Mouse (Mus musculus) midbrain, embryonic 16.5 days (tissue): ENCODE results near the gene Cd44. TPM values are rescaled to one million over a fixed set of nuclear protein-coding genes. Genes with fewer than 3 reads are reported as not detected.

Experiments used
- ATAC-seq: fragments of 200-750 bp; cut with Nextera tagmentation; 2 replicates; pipeline ENCODE4 v1.8.0; 2017; ENCODE audit warnings: moderate TSS enrichment
- H3K27ac ChIP-seq: fragments of 300-500 bp; sonication (generic); 2 replicates; pipeline ENCODE4 v1.5.1; 2014; ENCODE audit warnings: mild to moderate bottlenecking, low read length, mixed read lengths
- H3K27me3 ChIP-seq: fragments of 300-500 bp; sonication (generic); 2 replicates; pipeline ENCODE4 v1.6.1; 2014; ENCODE audit warnings: low read depth, low read length, mixed read lengths; ENCODE audit not compliant: control insufficient read depth, insufficient read depth
- H3K36me3 ChIP-seq: fragments of 300-500 bp; sonication (generic); 2 replicates; pipeline ENCODE4 v1.6.1; 2014; ENCODE audit warnings: mild to moderate bottlenecking, low read length, moderate library complexity, mixed read lengths; ENCODE audit not compliant: control insufficient read depth, insufficient read depth
- H3K4me1 ChIP-seq: fragments of 300-500 bp; sonication (generic); 2 replicates; pipeline ENCODE4 v1.6.1; 2014; ENCODE audit warnings: mild to moderate bottlenecking, low read length, mixed read lengths; ENCODE audit not compliant: control insufficient read depth, insufficient read depth
- H3K4me2 ChIP-seq: fragments of 300-500 bp; sonication (generic); 2 replicates; pipeline ENCODE4 v1.6.1; 2014; ENCODE audit warnings: mild to moderate bottlenecking, low read length, mixed read lengths
- H3K4me3 ChIP-seq: fragments of 300-500 bp; sonication (generic); 2 replicates; pipeline ENCODE4 v1.5.1; 2014; ENCODE audit warnings: low read depth, mild to moderate bottlenecking, low read length, moderate library complexity, mixed read lengths
- H3K9ac ChIP-seq: fragments of 300-500 bp; sonication (generic); 2 replicates; pipeline ENCODE4 v1.6.1; 2014; ENCODE audit warnings: low read depth, low read length, mixed read lengths
- H3K9me3 ChIP-seq: fragments of 300-500 bp; sonication (generic); replicated peaks from 2 replicates; pipeline ENCODE4 v1.6.1; 2014; ENCODE audit warnings: mild to moderate bottlenecking, low read length, mixed read lengths; ENCODE audit not compliant: control insufficient read depth, poor library complexity, severe bottlenecking
- WGBS: fragments of 180-500 bp; shearing (Covaris S2); extraction: QIAGEN DNeasy Blood & Tissue Kit; methylation state at CpG from one replicate; pipeline ENCODE4 v1.1.7; 2014; 5-methylcytosine and 5-hydroxymethylcytosine counted together
- polyA plus RNA-seq: library from polyadenylated mRNA; unstranded; fragments of >200 nt; fragmentation: Nextera tagmentation; extraction: Ambion mirVana; gene quantifications from 2 replicates; pipeline ENCODE4 v1.2.1, GENCODE M21; 2015

Gene Cd44
- polyA plus RNA-seq, 1 experiment from 2014 or later, result 2.5 TPM

- Histone ChIP-seq H3K9ac (no peak overlapping the region), H3K36me3 (no peaks in the 10 kb centered on the region), H3K4me2 (no peak overlapping the region), H3K27ac (no peak overlapping the region), H3K4me1 (no peaks in the 10 kb centered on the region), H3K9me3 (no peaks in the 10 kb centered on the region), H3K4me3 (no peak overlapping the region), H3K27me3 (no peaks in the 10 kb centered on the region)
- no peak for ATAC-seq
- 93% methylated on average over 7 of the region's 7 CpGs for WGBS
Observed at GRCm38 (mm10) chr2:102828381-102828780, 73.1 kb downstream of the Cd44 start.

DNA sequence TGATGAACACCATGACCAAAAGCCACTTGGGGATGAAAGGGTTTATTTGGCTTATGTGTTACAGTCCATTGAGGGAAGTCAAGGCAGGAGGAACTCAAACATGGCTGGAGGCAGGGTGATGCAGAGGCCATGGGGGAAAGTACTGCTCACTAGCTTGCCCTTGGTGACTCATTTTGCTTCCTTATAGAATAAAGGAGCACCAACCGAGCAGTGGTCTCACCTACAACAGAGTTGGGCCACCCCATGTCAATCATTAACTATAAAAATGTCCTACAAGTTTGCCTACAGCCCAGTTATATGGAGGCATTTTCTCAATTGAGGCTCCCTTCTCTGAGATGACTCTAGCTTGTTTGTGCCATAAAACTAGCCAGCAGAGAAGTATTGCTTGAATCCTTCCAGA lies 73.6 kb downstream of the Cd44 start:
- Histone ChIP-seq H3K9ac (no peak overlapping the region), H3K27me3 (no peaks in the 10 kb centered on the region), H3K4me3 (no peak overlapping the region), H3K9me3 (no peaks in the 10 kb centered on the region), H3K4me2 (no peak overlapping the region), H3K4me1 (no peaks in the 10 kb centered on the region), H3K36me3 (no peaks in the 10 kb centered on the region), H3K27ac (no peak overlapping the region)
- ATAC-seq, result no peak
- 85% methylated on average over 1 of the region's 1 CpGs for WGBS

- H3K27me3 ChIP-seq, result no peaks in the 10 kb centered on the region
- ATAC-seq, result no peak
- no peak overlapping the region for H3K27ac ChIP-seq
- H3K9ac ChIP-seq, result no peak overlapping the region
- H3K4me1 ChIP-seq, result no peaks in the 10 kb centered on the region
- H3K36me3 ChIP-seq, result no peaks in the 10 kb centered on the region
- H3K4me3 ChIP-seq, result no peak overlapping the region
- 97% methylated on average over 9 of the region's 9 CpGs for WGBS
- H3K4me2 ChIP-seq, result no peak overlapping the region
- no peaks in the 10 kb centered on the region for H3K9me3 ChIP-seq
Observed at GRCm38 (mm10) chr2:102825961-102826633, 75.4 kb downstream of the Cd44 start.

DNA sequence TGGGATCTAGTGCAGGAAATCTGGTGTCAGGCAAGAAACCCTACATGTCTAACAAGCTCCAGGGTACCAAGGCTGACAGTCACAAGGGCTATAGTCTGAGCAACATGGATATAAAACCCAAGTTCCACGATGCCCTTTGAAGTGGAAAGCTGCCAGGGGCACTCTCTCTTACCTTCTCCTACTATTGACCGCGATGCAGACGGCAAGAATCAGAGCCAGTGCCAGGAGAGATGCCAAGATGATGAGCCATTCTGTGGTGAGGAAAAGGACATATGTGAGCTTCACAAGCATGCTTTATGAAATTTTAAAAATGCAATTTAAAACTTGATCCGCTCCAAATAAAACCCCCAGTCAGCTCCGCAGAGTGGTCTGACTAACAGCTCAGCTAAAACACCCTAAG lies 79.4 kb downstream of the Cd44 start:
- Histone ChIP-seq H3K36me3 (no peaks in the 10 kb centered on the region), H3K27ac (no peak overlapping the region), H3K27me3 (no peaks in the 10 kb centered on the region), H3K9me3 (no peaks in the 10 kb centered on the region), H3K4me2 (no peak overlapping the region), H3K9ac (no peak overlapping the region), H3K4me3 (no peak overlapping the region), H3K4me1 (peaks cover 9% of the 10 kb centered on the region)
- 94% methylated on average over 6 of the region's 6 CpGs for WGBS
- no peak for ATAC-seq

- 82% methylated on average over 8 of the region's 8 CpGs for WGBS
Observed at GRCm38 (mm10) chr2:102820790-102821189, 80.7 kb downstream of the Cd44 start.

GRCm38 (mm10) chr2:102820225-102820711 lies 81.2 kb downstream of the Cd44 start:
- H3K9ac ChIP-seq, result no peak overlapping the region
- 52% methylated on average over 5 of the region's 5 CpGs for WGBS
- H3K36me3 ChIP-seq, result no peaks in the 10 kb centered on the region
- no peaks in the 10 kb centered on the region for H3K27me3 ChIP-seq
- no peak overlapping the region for H3K4me2 ChIP-seq
- H3K27ac ChIP-seq, result no peak overlapping the region
- ATAC-seq, result no peak; the same call in 1 of the 2 replicates
- no peak overlapping the region for H3K4me3 ChIP-seq
- no peaks in the 10 kb centered on the region for H3K9me3 ChIP-seq
- H3K4me1 ChIP-seq, result peaks cover 9% of the 10 kb centered on the region

More at GRCm38 (mm10) chr2:102820790-102821189, 80.7 kb downstream of the Cd44 start:
- Histone ChIP-seq H3K9me3 (no peaks in the 10 kb centered on the region), H3K9ac (no peak overlapping the region), H3K4me1 (peaks cover 9% of the 10 kb centered on the region), H3K27me3 (no peaks in the 10 kb centered on the region), H3K4me2 (no peak overlapping the region), H3K27ac (no peak overlapping the region), H3K36me3 (no peaks in the 10 kb centered on the region), H3K4me3 (no peak overlapping the region)
- ATAC-seq, result no peak

- no peaks in the 10 kb centered on the region for H3K9me3 ChIP-seq
- no peak overlapping the region for H3K4me3 ChIP-seq
- H3K4me1 ChIP-seq, result peaks cover 4% of the 10 kb centered on the region
- WGBS, result 79% methylated on average over 6 of the region's 6 CpGs
- H3K27ac ChIP-seq, result no peak overlapping the region
- H3K9ac ChIP-seq, result no peak overlapping the region
- no peak overlapping the region for H3K4me2 ChIP-seq
- H3K27me3 ChIP-seq, result no peaks in the 10 kb centered on the region
- H3K36me3 ChIP-seq, result no peaks in the 10 kb centered on the region
- ATAC-seq, result no peak
Observed at GRCm38 (mm10) chr2:102815289-102815809, 86.1 kb downstream of the Cd44 start.

- Histone ChIP-seq H3K27me3 (no peaks in the 10 kb centered on the region), H3K9me3 (no peaks in the 10 kb centered on the region)
- 75% methylated on average over 4 of the region's 4 CpGs for WGBS
Observed at GRCm38 (mm10) chr2:102812756-102813155, 88.7 kb downstream of the Cd44 start.

GRCm38 (mm10) chr2:102809436-102809835 lies 92.0 kb downstream of the Cd44 start:
- Histone ChIP-seq H3K4me2 (no peak overlapping the region), H3K36me3 (no peaks in the 10 kb centered on the region), H3K4me1 (no peaks in the 10 kb centered on the region), H3K9me3 (no peaks in the 10 kb centered on the region), H3K4me3 (no peak overlapping the region), H3K9ac (no peak overlapping the region), H3K27ac (no peak overlapping the region), H3K27me3 (no peaks in the 10 kb centered on the region)
- WGBS, result 94% methylated on average over 1 of the region's 1 CpGs
- no peak for ATAC-seq

More at GRCm38 (mm10) chr2:102812756-102813155, 88.7 kb downstream of the Cd44 start:
- no peak overlapping the region for H3K4me2 ChIP-seq
- no peaks in the 10 kb centered on the region for H3K4me1 ChIP-seq
- no peak overlapping the region for H3K27ac ChIP-seq
- H3K4me3 ChIP-seq, result no peak overlapping the region
- H3K36me3 ChIP-seq, result no peaks in the 10 kb centered on the region
- no peak for ATAC-seq
- no peak overlapping the region for H3K9ac ChIP-seq
